Mouse (Mus musculus): ENCODE results near the gene Mapre1. TPM values are rescaled to one million over a fixed set of nuclear protein-coding genes. Genes with fewer than 3 reads are reported as not detected.
A peak's percentile ranks its signal among the peaks of the same experiment; 100 is the strongest.

Mapre1 gene
- polyA plus RNA-seq, 2 experiments, result 14.3 to 116 TPM

DNA sequence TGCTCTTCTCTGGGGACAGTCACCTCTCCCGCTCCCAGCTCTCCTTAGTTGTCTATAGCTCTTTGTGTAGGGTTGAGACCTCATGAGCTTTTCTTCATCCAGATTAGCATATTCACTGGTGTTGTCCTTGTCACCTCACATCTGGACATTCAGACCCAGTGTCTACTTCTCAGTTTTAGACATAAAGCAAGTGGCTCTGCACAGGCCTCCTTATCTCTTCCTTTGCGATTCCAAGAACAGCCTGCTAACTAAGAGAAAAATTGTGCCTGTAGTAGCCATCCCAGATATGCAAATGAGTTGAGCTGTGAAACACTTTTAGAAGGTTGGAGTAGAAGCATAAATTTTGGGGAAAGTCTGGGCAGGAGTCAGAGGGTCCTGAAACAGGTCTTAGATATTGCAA, 16.6 kb upstream of the Mapre1 start:
- Histone ChIP-seq H3K36me3 (replicated peaks; ENCODE audit: control insufficient read depth, insufficient read depth, low read depth) (no peaks in the 10 kb centered on the region), H3K27me3 (ENCODE audit: control insufficient read depth, insufficient read depth, low read length) (no peaks in the 10 kb centered on the region), H3K4me1 (replicated peaks; ENCODE audit: control insufficient read depth in 2 of 2, insufficient read depth in 2 of 2, low read length in 1 of 2) (peaks cover 16 to 24% of the 10 kb centered on the region in 2 experiments), H3K4me3 (ENCODE audit: insufficient read depth in 1 of 2, low read depth in 2 of 2, low read length in 2 of 2) (no peak overlapping the region), H3K9ac (replicated peaks) (0 out of 2 replicates have a peak overlapping the region, but pooled peaks have one; percentile 20), H3K4me2 (ENCODE audit: low read depth) (peak overlapping the region; percentile 44), H3K27ac (peak overlapping the region; percentile 57), H3K9me3 (ENCODE audit: control insufficient read depth, low read length) (no peaks in the 10 kb centered on the region)
- ATAC-seq (ENCODE audit: insufficient read depth) (peak; percentile 88), DNase-seq (ENCODE audit: low read depth in 3 of 3, low spot score in 3 of 3) (peak; percentile 49 to 70 (median 61))
- 17% methylated on average over 2 of the region's 2 CpGs for WGBS (ENCODE audit: insufficient replicate concordance)
- no peak for TF ChIP-seq CTCF (IDR thresholded peaks at IDR 0.05; ENCODE audit: low read depth)
- peak; percentile 68 for TF ChIP-seq EP300 (IDR thresholded peaks at IDR 0.05; ENCODE audit: low read depth)

DNA sequence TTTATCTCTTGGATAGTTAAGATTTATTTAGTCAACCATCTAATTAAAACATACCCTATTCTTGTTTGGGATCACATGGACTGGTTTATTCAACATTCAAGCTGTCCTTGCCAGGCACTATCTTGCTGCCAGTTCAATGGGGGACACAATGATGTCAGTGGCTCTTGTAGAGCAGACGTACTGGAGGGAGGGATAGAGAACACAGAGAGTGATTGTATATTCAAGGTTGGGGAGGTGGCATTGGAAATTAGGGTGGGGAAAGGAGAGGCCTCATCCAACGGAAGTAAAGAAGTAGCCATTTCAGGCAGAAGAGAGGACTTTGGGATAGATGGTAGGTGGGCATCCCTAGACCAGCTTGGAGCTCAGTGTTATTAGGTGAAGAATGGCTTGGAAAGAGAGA, 16.2 kb upstream of the Mapre1 start:
- DNase-seq (ENCODE audit: low read depth in 3 of 3, low spot score in 3 of 3), result no peak
- H3K27me3 ChIP-seq (ENCODE audit: control insufficient read depth, insufficient read depth, low read length), result no peaks in the 10 kb centered on the region
- no peak overlapping the region for H3K27ac ChIP-seq
- H3K9ac ChIP-seq (replicated peaks), result no peak overlapping the region
- ATAC-seq (ENCODE audit: insufficient read depth), result peak; percentile 52; the same call in 1 of the 2 replicates
- peaks cover 16 to 24% of the 10 kb centered on the region in 2 experiments for H3K4me1 ChIP-seq (replicated peaks; ENCODE audit: control insufficient read depth in 2 of 2, insufficient read depth in 2 of 2, low read length in 1 of 2)
- H3K36me3 ChIP-seq (replicated peaks; ENCODE audit: control insufficient read depth, insufficient read depth, low read depth), result no peaks in the 10 kb centered on the region
- no peak overlapping the region for H3K4me3 ChIP-seq (ENCODE audit: insufficient read depth in 1 of 2, low read depth in 2 of 2, low read length in 2 of 2)
- peak overlapping the region; percentile 44 for H3K4me2 ChIP-seq (ENCODE audit: low read depth)
- no peaks in the 10 kb centered on the region for H3K9me3 ChIP-seq (ENCODE audit: control insufficient read depth, low read length)
- WGBS (ENCODE audit: insufficient replicate concordance), result 29% methylated on average over 2 of the region's 2 CpGs
- no peak for TF ChIP-seq CTCF (IDR thresholded peaks at IDR 0.05; ENCODE audit: low read depth)
- no peak for TF ChIP-seq EP300 (IDR thresholded peaks at IDR 0.05; ENCODE audit: low read depth)

DNA sequence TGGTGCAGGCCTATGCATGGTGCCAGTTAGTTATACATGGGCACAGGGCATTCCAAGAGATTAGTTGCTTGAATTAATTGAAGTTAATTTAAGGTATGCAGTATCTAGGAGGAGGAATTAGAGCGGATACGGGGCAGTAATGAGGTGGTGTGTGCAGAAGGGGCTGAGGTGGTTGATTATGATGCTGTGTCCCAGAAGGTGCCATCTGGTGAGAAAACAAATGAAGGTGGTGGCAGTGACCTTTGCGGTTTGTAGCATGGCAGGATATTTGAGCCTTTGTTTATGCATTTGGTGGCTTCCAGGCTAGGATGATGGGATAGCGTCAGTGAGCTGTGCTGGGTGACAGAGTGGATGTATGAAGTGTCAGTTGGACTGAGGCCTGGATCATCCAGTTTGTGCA, 15.8 kb upstream of the Mapre1 start:
- H3K9ac ChIP-seq (replicated peaks), result no peak overlapping the region
- no peaks in the 10 kb centered on the region for H3K27me3 ChIP-seq (ENCODE audit: control insufficient read depth, insufficient read depth, low read length)
- no peak overlapping the region for H3K27ac ChIP-seq
- 85% methylated on average over 4 of the region's 4 CpGs for whole genome bisulfite sequencing (ENCODE audit: insufficient replicate concordance)
- H3K4me1 ChIP-seq (replicated peaks; ENCODE audit: control insufficient read depth in 2 of 2, insufficient read depth in 2 of 2, low read length in 1 of 2), result peaks cover 16 to 24% of the 10 kb centered on the region in 2 experiments
- no peak for DNase-seq (ENCODE audit: low read depth in 3 of 3, low spot score in 3 of 3)
- no peaks in the 10 kb centered on the region for H3K9me3 ChIP-seq (ENCODE audit: control insufficient read depth, low read length)
- no peak for ATAC-seq (ENCODE audit: insufficient read depth)
- no peak overlapping the region for H3K4me3 ChIP-seq (ENCODE audit: insufficient read depth in 1 of 2, low read depth in 2 of 2, low read length in 2 of 2)
- H3K4me2 ChIP-seq (ENCODE audit: low read depth), result no peak overlapping the region
- no peaks in the 10 kb centered on the region for H3K36me3 ChIP-seq (replicated peaks; ENCODE audit: control insufficient read depth, insufficient read depth, low read depth)
- TF ChIP-seq CTCF (IDR thresholded peaks at IDR 0.05; ENCODE audit: low read depth), result no peak
- TF ChIP-seq EP300 (IDR thresholded peaks at IDR 0.05; ENCODE audit: low read depth), result no peak

DNA sequence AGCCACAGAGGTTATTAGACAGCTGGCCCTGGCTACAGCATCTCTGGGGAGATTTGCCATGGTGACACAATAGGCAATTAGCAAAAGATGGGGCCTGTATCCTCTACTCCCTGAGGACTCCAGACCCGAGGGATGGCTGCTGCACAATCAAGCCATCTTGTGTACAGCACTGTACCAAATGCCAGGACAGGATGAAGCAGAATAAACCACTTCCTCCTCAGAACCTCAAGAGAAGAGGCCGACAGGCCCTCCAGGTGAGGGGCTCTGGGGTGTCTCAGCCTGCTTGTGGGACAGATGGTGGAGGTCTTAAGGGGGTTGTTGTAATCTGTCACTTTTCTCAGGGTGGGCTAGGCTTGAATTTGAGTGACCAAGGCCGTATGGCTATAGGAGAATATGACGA, 7.0 kb upstream of the Mapre1 start:
- ATAC-seq (ENCODE audit: insufficient read depth), result no peak
- no peak for DNase-seq (ENCODE audit: low read depth in 3 of 3, low spot score in 3 of 3)
- Histone ChIP-seq H3K4me1 (replicated peaks; ENCODE audit: control insufficient read depth in 2 of 2, insufficient read depth in 2 of 2, low read length in 1 of 2) (no peaks in the 10 kb centered on the region), H3K4me2 (ENCODE audit: low read depth) (no peak overlapping the region), H3K27me3 (ENCODE audit: control insufficient read depth, insufficient read depth, low read length) (no peaks in the 10 kb centered on the region), H3K36me3 (replicated peaks; ENCODE audit: control insufficient read depth, insufficient read depth, low read depth) (no peaks in the 10 kb centered on the region), H3K27ac (no peak overlapping the region), H3K4me3 (ENCODE audit: insufficient read depth in 1 of 2, low read depth in 2 of 2, low read length in 2 of 2) (no peak overlapping the region), H3K9ac (replicated peaks) (no peak overlapping the region), H3K9me3 (ENCODE audit: control insufficient read depth, low read length) (no peaks in the 10 kb centered on the region)
- 45% methylated on average over 4 of the region's 4 CpGs for WGBS (ENCODE audit: insufficient replicate concordance)
- TF ChIP-seq EP300 (IDR thresholded peaks at IDR 0.05; ENCODE audit: low read depth) (no peak), CTCF (IDR thresholded peaks at IDR 0.05; ENCODE audit: low read depth) (no peak)

DNA sequence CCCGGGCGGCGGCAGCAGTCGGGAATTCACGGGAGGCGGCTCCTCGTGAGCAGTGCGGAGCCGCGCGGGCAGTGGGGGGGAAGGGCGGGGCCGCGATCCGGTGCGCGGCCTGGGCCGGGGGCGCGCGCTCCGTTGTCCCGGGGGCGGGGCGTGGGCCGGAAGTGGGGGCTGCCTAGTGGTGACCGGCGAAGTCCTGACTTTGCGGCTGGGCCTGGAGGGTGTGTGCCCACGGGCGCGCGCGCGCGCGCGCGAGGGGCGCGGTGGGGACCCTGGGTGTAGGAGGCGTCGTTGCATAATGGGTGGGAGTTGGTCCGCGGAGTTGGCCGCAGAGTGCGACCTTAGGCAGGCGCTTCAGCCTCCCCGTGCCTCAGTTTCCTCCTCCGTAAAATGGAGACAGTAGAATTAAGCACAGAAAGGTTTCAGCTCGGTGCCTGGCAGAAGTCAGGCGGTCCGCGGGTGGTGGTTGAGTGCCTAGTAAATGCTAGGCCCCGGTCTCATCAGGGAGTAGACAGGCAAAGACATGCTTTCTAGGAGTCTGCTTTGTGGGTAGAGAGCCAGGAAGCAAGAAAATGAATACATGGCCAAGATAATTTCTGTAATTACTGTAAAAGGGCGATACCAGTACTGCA, 477 bp downstream of the Mapre1 start:
- WGBS (ENCODE audit: insufficient replicate concordance), result 1% methylated on average over 56 of the region's 56 CpGs
- Histone ChIP-seq H3K9ac (replicated peaks) (peak overlapping the region; percentile 90), H3K27me3 (ENCODE audit: control insufficient read depth, insufficient read depth, low read length) (no peaks in the 10 kb centered on the region), H3K36me3 (replicated peaks; ENCODE audit: control insufficient read depth, insufficient read depth, low read depth) (peaks cover 2% of the 10 kb centered on the region), H3K4me2 (ENCODE audit: low read depth) (peak overlapping the region; percentile 62), H3K27ac (peak overlapping the region; percentile 86), H3K4me1 (replicated peaks; ENCODE audit: control insufficient read depth in 2 of 2, insufficient read depth in 2 of 2, low read length in 1 of 2) (peaks cover 18 to 27% of the 10 kb centered on the region in 2 experiments), H3K9me3 (ENCODE audit: control insufficient read depth, low read length) (no peaks in the 10 kb centered on the region), H3K4me3 (ENCODE audit: insufficient read depth in 1 of 2, low read depth in 2 of 2, low read length in 2 of 2) (peak overlapping the region; percentile 83 to 89)
- ATAC-seq (ENCODE audit: insufficient read depth) (peak; percentile 81), DNase-seq (ENCODE audit: low read depth in 3 of 3, low spot score in 3 of 3) (peak; percentile 23 to 41 (median 40))
- TF ChIP-seq CTCF (IDR thresholded peaks at IDR 0.05; ENCODE audit: low read depth) (no peak), EP300 (IDR thresholded peaks at IDR 0.05; ENCODE audit: low read depth) (no peak)

Measured in liver, embryonic 14.5 days (tissue).